Mouse (Mus musculus) heart, postnatal 0 days (tissue): Measurements from ENCODE around the gene Vdac2.

ENCODE experiments used
- CTCF ChIP-seq: IDR thresholded peaks from 2 replicates; pipeline ENCODE4 v1.5.1; 2016; ENCODE audit warnings: antibody characterized with exemption, control low read depth, low read depth
- EP300 ChIP-seq: IDR thresholded peaks from 2 replicates; pipeline ENCODE4 v1.6.1; 2016; ENCODE audit warnings: antibody characterized with exemption, low read depth

DNA sequence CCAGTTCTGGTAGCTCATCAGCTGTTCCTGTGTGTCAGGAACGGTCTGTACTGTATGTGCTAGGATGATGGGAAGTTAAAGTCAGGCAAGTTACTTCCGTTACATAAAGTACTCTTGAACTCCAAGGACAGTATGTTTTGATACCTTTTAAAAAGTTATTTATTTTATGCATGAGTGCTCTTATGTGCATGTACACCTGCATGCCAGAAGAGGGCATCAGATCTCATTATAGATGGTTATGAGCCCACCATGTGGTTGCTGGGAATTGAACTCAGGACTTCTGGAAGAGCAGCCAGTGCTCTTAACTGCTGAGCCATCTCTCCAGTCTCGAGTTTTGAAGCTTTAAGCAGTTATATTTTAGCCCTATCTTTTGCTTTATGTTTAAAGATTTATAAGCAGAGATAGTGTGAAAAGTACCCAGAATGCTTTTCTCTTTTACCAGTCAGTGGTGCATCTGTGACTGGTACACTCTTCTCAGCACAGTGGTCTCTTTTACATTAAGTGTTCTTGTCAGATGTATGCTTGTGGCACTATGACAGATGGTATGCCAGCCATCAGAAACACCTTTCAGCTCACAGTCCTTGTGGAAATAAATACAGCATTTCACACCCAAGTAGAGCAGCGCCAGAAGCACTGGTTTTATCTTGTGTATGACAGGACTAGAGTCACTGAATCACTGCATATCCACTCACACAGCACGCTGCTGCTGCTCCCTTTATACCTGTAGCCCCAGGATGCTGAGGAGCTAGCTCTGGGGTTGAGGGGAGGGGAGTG is 17.0 kb downstream of the Vdac2 start:
- no peak for TF ChIP-seq EP300
- TF ChIP-seq CTCF, result no peak
